8 mouse cellular contexts compared by ENCODE assay signal in genomic region chr9:98031898-98032572, GRCm38 (mm10). TPM values are rescaled to one million over a fixed set of nuclear protein-coding genes. Genes with fewer than 3 reads are reported as not detected.
A peak's percentile ranks its signal among the peaks of the same experiment; 100 is the strongest.
DNase-seq lines count a peak whose midpoint lies in the region; ATAC-seq and TF ChIP-seq lines count a peak whose summit lies in the region.

No protein-coding gene starts in this region.

- no peak for TF ChIP-seq POLR2A in lung, adult 2 months (IDR thresholded peaks at IDR 0.05; ENCODE audit: borderline replicate concordance, extremely low read depth, low read depth, low read length)
- TF ChIP-seq POLR2A in cortical plate, adult 2 months (IDR thresholded peaks at IDR 0.05; ENCODE audit: extremely low read depth, insufficient read depth, low read length): no peak
- no peak for TF ChIP-seq POLR2A in small intestine, adult 2 months (IDR thresholded peaks at IDR 0.05; ENCODE audit: low read depth, low read length)

- H3K27ac ChIP-seq in cortical plate, adult 2 months (ENCODE audit: insufficient read depth, low read length): 0 out of 2 replicates have a peak overlapping the region, but pooled peaks have one; percentile 0
- no peak overlapping the region for H3K27ac ChIP-seq in heart, embryonic 16.5 days (ENCODE audit: low read length)
- no peak overlapping the region for H3K27ac ChIP-seq in liver, embryonic 13.5 days
- H3K27ac ChIP-seq in small intestine, adult 2 months (ENCODE audit: insufficient read depth, low read depth, low read length): no peak overlapping the region

- ATAC-seq in heart, embryonic 16.5 days (replicated peaks; ENCODE audit: extremely low read depth, insufficient read depth, low FRiP score): 0 out of 2 replicates have a peak, but pooled peaks have one; percentile 4
- ATAC-seq in liver, embryonic 13.5 days (ENCODE audit: low read depth): no peak

- H3K27me3 ChIP-seq in heart, embryonic 16.5 days (ENCODE audit: control insufficient read depth, insufficient read depth, low read length): peaks cover 42% of the 10 kb centered on the region
- H3K27me3 ChIP-seq in liver, embryonic 13.5 days: peaks cover 43% of the 10 kb centered on the region
- H3K27me3 ChIP-seq in small intestine, adult 2 months (ENCODE audit: control insufficient read depth, insufficient read depth, low read length): peaks cover 20% of the 10 kb centered on the region

- no peak for DNase-seq in lung, adult 2 months
- DNase-seq in lung, postnatal 10 days: no peak
- DNase-seq in liver, embryonic 13.5 days: no peak
- DNase-seq in frontal cortex, postnatal 25 days (ENCODE audit: low spot score in 2 of 2): no peak
- no peak for DNase-seq in gastrocnemius, adult 18-20 months (ENCODE audit: low spot score)

- WGBS in lung, adult 2 months: 4% methylated on average over 31 of the region's 31 CpGs
- 1% methylated on average over 31 of the region's 31 CpGs for WGBS in heart, embryonic 16.5 days
- 4% methylated on average over 31 of the region's 31 CpGs for WGBS in liver, embryonic 13.5 days (ENCODE audit: insufficient replicate concordance)
- 6% methylated on average over 31 of the region's 31 CpGs for WGBS in small intestine, adult 2 months

- TF ChIP-seq CTCF in lung, adult 2 months (IDR thresholded peaks at IDR 0.05; ENCODE audit: insufficient read depth, low read length): no peak
- TF ChIP-seq CTCF in cortical plate, adult 2 months (IDR thresholded peaks at IDR 0.05; ENCODE audit: extremely low read depth, insufficient read depth, low read length): no peak
- no peak for TF ChIP-seq CTCF in small intestine, adult 2 months (IDR thresholded peaks at IDR 0.05; ENCODE audit: extremely low read depth, insufficient read length, insufficient replicate concordance, low read depth, low read length)

- no peak overlapping the region for H3K9ac ChIP-seq in heart, embryonic 16.5 days (ENCODE audit: low read length)
- H3K9ac ChIP-seq in liver, embryonic 13.5 days: no peak overlapping the region

- H3K4me1 ChIP-seq in lung, adult 2 months (ENCODE audit: control insufficient read depth, insufficient read depth, low read length): no peaks in the 10 kb centered on the region
- no peaks in the 10 kb centered on the region; the same call in none of the 2 replicates for H3K4me1 ChIP-seq in cortical plate, adult 2 months (ENCODE audit: control insufficient read depth, insufficient read depth, low read length)
- peaks cover 6% of the 10 kb centered on the region for H3K4me1 ChIP-seq in heart, embryonic 16.5 days (ENCODE audit: control insufficient read depth, insufficient read depth, low read length)
- peaks cover 5% of the 10 kb centered on the region for H3K4me1 ChIP-seq in liver, embryonic 13.5 days (replicated peaks)
- peaks cover 5% of the 10 kb centered on the region for H3K4me1 ChIP-seq in small intestine, adult 2 months (ENCODE audit: control insufficient read depth, insufficient read depth, insufficient read length, low read length)

- peak overlapping the region; percentile 85 for H3K4me2 ChIP-seq in heart, embryonic 16.5 days (ENCODE audit: low read depth, low read length)
- peak overlapping the region; percentile 64 for H3K4me2 ChIP-seq in liver, embryonic 13.5 days

- H3K9me3 ChIP-seq in heart, embryonic 16.5 days (replicated peaks; ENCODE audit: control insufficient read depth, low read length): no peaks in the 10 kb centered on the region
- H3K9me3 ChIP-seq in liver, embryonic 13.5 days (replicated peaks): no peaks in the 10 kb centered on the region

- H3K36me3 ChIP-seq in heart, embryonic 16.5 days (ENCODE audit: control insufficient read depth, insufficient read depth): no peaks in the 10 kb centered on the region
- H3K36me3 ChIP-seq in liver, embryonic 13.5 days: no peaks in the 10 kb centered on the region
- H3K36me3 ChIP-seq in small intestine, adult 2 months (ENCODE audit: control insufficient read depth, insufficient read depth, low read length): no peaks in the 10 kb centered on the region

- H3K4me3 ChIP-seq in lung, adult 2 months (replicated peaks; ENCODE audit: extremely low read depth, low read depth, low read length): peak overlapping the region; percentile 24
- H3K4me3 ChIP-seq in cortical plate, adult 2 months (ENCODE audit: insufficient read depth, low read length): peak overlapping the region; percentile 67
- H3K4me3 ChIP-seq in heart, embryonic 16.5 days (ENCODE audit: low read length): peak overlapping the region; percentile 57
- peak overlapping the region; percentile 51 for H3K4me3 ChIP-seq in liver, embryonic 13.5 days (replicated peaks)
- peak overlapping the region; percentile 55 for H3K4me3 ChIP-seq in small intestine, adult 2 months (ENCODE audit: low read depth, low read length)

RNA-seq across cellular contexts. Expression of gene Clstn2, which starts 0.9 kb away (rescaled TPM):
- 8.4 and 9.9 TPM in 2 replicates for polyA plus RNA-seq in lung, adult 2 months (2012; rRNA removed)
- 50.8 and 58.1 TPM in 2 replicates for polyA plus RNA-seq in cortical plate, adult 2 months (2012; rRNA removed)
- 0.32 and 0.35 TPM in 2 replicates for polyA plus RNA-seq in heart, embryonic 16.5 days (2015; fragmentation: Nextera tagmentation; extraction: Ambion mirVana)
- 0.12 and 0.16 TPM in 2 replicates for polyA plus RNA-seq in liver, embryonic 13.5 days (2015; fragmentation: Nextera tagmentation; extraction: Ambion mirVana)
- polyA plus RNA-seq in small intestine, adult 2 months (2012; rRNA removed): 0.27 and 0.38 TPM in 2 replicates
- under 1 TPM; 0.41 to 0.74 TPM for total RNA-seq in gastrocnemius, adult 18-20 months (2021)
